Mouse (Mus musculus) CH12.LX (cell line): Measurements from ENCODE around the gene Sectm1b. TPM values are rescaled to one million over a fixed set of nuclear protein-coding genes. Genes with fewer than 3 reads are reported as not detected.
"Not testable (repeated sequence)": the region's sequence is repeated elsewhere in the genome, so short reads cannot be mapped to it uniquely, and the experiment has no call there.

ENCODE experiments used
- DNase-seq: peaks from one replicate; pipeline ENCODE4 v3.0.0-alpha.2; 2013; ENCODE audit errors: extremely low read depth
- H3K27ac ChIP-seq: 2 replicates; pipeline ENCODE4 v1.5.1; 2012; ENCODE audit warnings: low read depth, mild to moderate bottlenecking, control low read depth, moderate library complexity; ENCODE audit not compliant: insufficient read depth
- H3K27me3 ChIP-seq: replicated peaks from 2 replicates; pipeline ENCODE3; 2012; ENCODE audit warnings: inconsistent platforms
- H3K36me3 ChIP-seq, 2 experiments: replicated peaks in 1 of 2; 2 replicates each; pipeline versions ENCODE3 to v1.6.1; 2012; ENCODE audit warnings: inconsistent platforms in 1 of 2, low read length in 1 of 2, mild to moderate bottlenecking in 1 of 2, mixed read lengths in 1 of 2, moderate library complexity in 1 of 2; ENCODE audit not compliant: control insufficient read depth in 1 of 2, insufficient read depth in 1 of 2
- H3K4me1 ChIP-seq, 2 experiments: 2 replicates each; pipeline ENCODE4 v1.6.1; 2012; ENCODE audit warnings: inconsistent platforms in 1 of 2, moderate library complexity in 1 of 2; ENCODE audit not compliant: insufficient read depth in 2 of 2, control insufficient read depth in 1 of 2
- H3K4me2 ChIP-seq: 2 replicates; pipeline ENCODE4 v1.6.1; 2012; ENCODE audit warnings: low read depth, mild to moderate bottlenecking, control low read depth; ENCODE audit not compliant: poor library complexity, insufficient read depth, severe bottlenecking
- H3K4me3 ChIP-seq, 3 experiments: fragments of 150-350 bp in 1 of 3; sonication (generic) in 1 of 3; replicated peaks in 1 of 3; 2 replicates each; pipeline versions ENCODE3 to v1.5.1; 2011 to 2012; ENCODE audit warnings: low read depth in 2 of 3, low read length in 2 of 3, mild to moderate bottlenecking in 2 of 3, moderate library complexity in 2 of 3, control low read depth in 1 of 3, improper control_type of control experiment in 1 of 3, inconsistent platforms in 1 of 3, mixed read lengths in 1 of 3; ENCODE audit not compliant: poor library complexity in 1 of 3
- H3K79me2 ChIP-seq: replicated peaks from 2 replicates; pipeline ENCODE4 v1.6.1; 2012; ENCODE audit warnings: mild to moderate bottlenecking, moderate library complexity; ENCODE audit not compliant: control insufficient read depth, poor library complexity, insufficient read depth, severe bottlenecking; ENCODE audit errors: extremely low read depth
- H3K9ac ChIP-seq: 2 replicates; pipeline ENCODE4 v1.6.1; 2012; ENCODE audit warnings: low read depth, mild to moderate bottlenecking, control low read depth, moderate library complexity; ENCODE audit not compliant: insufficient read depth
- H3K9me3 ChIP-seq: replicated peaks from 2 replicates; pipeline ENCODE3; 2012; ENCODE audit warnings: low read length, inconsistent platforms, mixed read lengths
- BHLHE40 ChIP-seq: IDR thresholded peaks from 2 replicates; pipeline ENCODE4 v1.6.1; 2011; ENCODE audit warnings: mild to moderate bottlenecking, low read depth, low read length, improper control_type of control experiment
- CHD2 ChIP-seq: IDR thresholded peaks from 2 replicates; pipeline ENCODE4 v1.6.1; 2011; ENCODE audit warnings: low read length, improper control_type of control experiment
- ELF1 ChIP-seq: IDR thresholded peaks from 2 replicates; pipeline ENCODE4 v1.6.1; 2014; ENCODE audit warnings: low read depth, mild to moderate bottlenecking, inconsistent platforms, low read length, improper control_type of control experiment
- EP300 ChIP-seq: IDR thresholded peaks from 2 replicates; pipeline ENCODE4 v1.6.1; 2011; ENCODE audit warnings: low read length, improper control_type of control experiment
- ETS1 ChIP-seq: conservative IDR thresholded peaks from 2 replicates; pipeline ENCODE4 v1.6.1; 2012; ENCODE audit warnings: low read depth, mild to moderate bottlenecking, inconsistent platforms, low read length, improper control_type of control experiment, moderate library complexity
- IRF4 ChIP-seq: IDR thresholded peaks from 2 replicates; pipeline ENCODE4 v1.6.1; 2014; ENCODE audit warnings: low read depth, mild to moderate bottlenecking, inconsistent platforms, low read length, improper control_type of control experiment
- MYC ChIP-seq: IDR thresholded peaks from 2 replicates; pipeline ENCODE4 v1.6.1; 2011; ENCODE audit warnings: low read depth, mild to moderate bottlenecking, improper control_type of control experiment, low read length
- NELFE ChIP-seq: IDR thresholded peaks from 2 replicates; pipeline ENCODE4 v1.6.1; 2011; ENCODE audit warnings: low read depth, low read length, improper control_type of control experiment
- NRF1 ChIP-seq: IDR thresholded peaks from 2 replicates; pipeline ENCODE4 v1.6.1; 2014; ENCODE audit warnings: low read depth, mild to moderate bottlenecking, inconsistent platforms, low read length, improper control_type of control experiment, moderate library complexity
- PAX5 ChIP-seq: IDR thresholded peaks from 2 replicates; pipeline ENCODE4 v1.6.1; 2012; ENCODE audit warnings: low read length, inconsistent platforms, mixed read lengths
- POLR2AphosphoS2 ChIP-seq: IDR thresholded peaks from 2 replicates; pipeline ENCODE4 v1.6.1; 2011; ENCODE audit warnings: low read depth, low read length, improper control_type of control experiment
- RAD21 ChIP-seq: IDR thresholded peaks from 2 replicates; pipeline ENCODE4 v1.6.1; 2011; ENCODE audit warnings: low read depth, mild to moderate bottlenecking, low read length, improper control_type of control experiment, moderate library complexity
- RCOR1 ChIP-seq: conservative IDR thresholded peaks from 2 replicates; pipeline ENCODE4 v1.6.1; 2012; ENCODE audit warnings: low read depth, mild to moderate bottlenecking, inconsistent platforms, low read length, improper control_type of control experiment
- TBP ChIP-seq: conservative IDR thresholded peaks from 2 replicates; pipeline ENCODE4 v1.6.1; 2011; ENCODE audit warnings: low read depth, low read length, improper control_type of control experiment
- USF2 ChIP-seq: conservative IDR thresholded peaks from 2 replicates; pipeline ENCODE4 v1.6.1; 2011; ENCODE audit warnings: low read depth, low read length, improper control_type of control experiment
- ZNF384 ChIP-seq: IDR thresholded peaks from 2 replicates; pipeline ENCODE4 v1.6.1; 2012; ENCODE audit warnings: low read depth, low read length, improper control_type of control experiment, inconsistent platforms
- dilution Hi-C: fragments of 300-500 bp; cut with MboI; formaldehyde crosslinking; loops from 2 replicates; pipeline ENCODE4 v1.14.3; 2020; ENCODE audit warnings: low sequenced_read_pairs; ENCODE audit not compliant: extremely low pct_unique_long_range_greater_than_20kb, extremely low pct_ligation_motif_present
- in situ Hi-C: fragments of 300-500 bp; cut with MboI; formaldehyde crosslinking; loops from 3 replicates; pipeline ENCODE4 v1.14.3; 2019; ENCODE audit warnings: low sequenced_read_pairs, low pct_ligation_motif_present, low pct_unique_long_range_greater_than_20kb, mixed read lengths
- polyA plus RNA-seq: library from polyadenylated mRNA; unstranded; fragments of >175 nt; gene quantifications from 2 replicates; pipeline ENCODE4 v1.2.1, GENCODE M21; 2012; ENCODE audit warnings: low read depth; ENCODE audit not compliant: insufficient read length
- total RNA-seq, 2 experiments: library from RNA; depleted of rRNA; stranded (reverse); fragments of 300-350 nt in 1 of 2; fragments of >200 nt in 1 of 2; gene quantifications; 2 replicates each; pipeline ENCODE4 v1.2.3; 2012 to 2014

The Sectm1b gene
- total and polyA plus RNA-seq, 3 experiments: not detected

- dilution Hi-C loops (no loop called here), in situ Hi-C loops (loop anchor here (5.0 kb wide), 1 partner anchor 42 kb away; no protein-coding TSS in a partner anchor)
- Histone ChIP-seq H3K4me3 (no peak overlapping the region), H3K9ac (no peak overlapping the region), H3K36me3 (no peaks in the 10 kb centered on the region), H3K27ac (no peak overlapping the region), H3K27me3 (peaks cover 5% of the 10 kb centered on the region), H3K4me1 (peaks cover 6 to 23% of the 10 kb centered on the region in 2 experiments), H3K4me2 (no peak overlapping the region), H3K79me2 (no peaks in the 10 kb centered on the region), H3K9me3 (no peaks in the 10 kb centered on the region)
- TF ChIP-seq ZNF384 (no peak), USF2 (no peak), IRF4 (no peak), TBP (no peak), NELFE (no peak), BHLHE40 (no peak), POLR2AphosphoS2 (no peak), MYC (no peak), NRF1 (no peak), EP300 (no peak), ELF1 (no peak), RAD21 (no peak), ETS1 (no peak)
- no peak for DNase-seq
Measured at GRCm38 (mm10) chr11:121080330-121080729, 17.0 kb upstream of the Sectm1b start.

GRCm38 (mm10) chr11:121075655-121076054, 12.3 kb upstream of the Sectm1b start:
- Histone ChIP-seq H3K36me3 (no peaks in the 10 kb centered on the region), H3K4me1 (no peaks in the 10 kb centered on the region), H3K4me2 (no peak overlapping the region), H3K27me3 (peaks cover 5% of the 10 kb centered on the region), H3K27ac (no peak overlapping the region), H3K9ac (no peak overlapping the region), H3K79me2 (no peaks in the 10 kb centered on the region), H3K9me3 (no peaks in the 10 kb centered on the region), H3K4me3 (no peak overlapping the region)
- dilution Hi-C loops (no loop called here), in situ Hi-C loops (no loop called here)
- no peak for DNase-seq
- no peak for TF ChIP-seq PAX5
- no peak for TF ChIP-seq RCOR1
- no peak for TF ChIP-seq CHD2
- TF ChIP-seq MYC: no peak

GRCm38 (mm10) chr11:121069662-121070061, 6.3 kb upstream of the Sectm1b start:
- H3K27me3 ChIP-seq, H3K79me2 ChIP-seq, H3K9me3 ChIP-seq, H3K4me1 ChIP-seq, DNase-seq, in situ Hi-C loops, H3K36me3 ChIP-seq, H3K4me2 ChIP-seq, H3K27ac ChIP-seq, H3K9ac ChIP-seq, H3K4me3 ChIP-seq, dilution Hi-C loops: not testable (repeated sequence)
